Mouse (Mus musculus) embryo, embryonic 11.5 days (tissue): ENCODE results near the gene Fndc3b.
"Not testable (repeated sequence)": the region's sequence is repeated elsewhere in the genome, so short reads cannot be mapped to it uniquely, and the experiment has no call there.

Experiments
- DNase-seq: peaks from one replicate; pipeline ENCODE4 v3.0.0-alpha.2; 2012; ENCODE audit warnings: low read depth, low spot score

Gene Fndc3b

DNA sequence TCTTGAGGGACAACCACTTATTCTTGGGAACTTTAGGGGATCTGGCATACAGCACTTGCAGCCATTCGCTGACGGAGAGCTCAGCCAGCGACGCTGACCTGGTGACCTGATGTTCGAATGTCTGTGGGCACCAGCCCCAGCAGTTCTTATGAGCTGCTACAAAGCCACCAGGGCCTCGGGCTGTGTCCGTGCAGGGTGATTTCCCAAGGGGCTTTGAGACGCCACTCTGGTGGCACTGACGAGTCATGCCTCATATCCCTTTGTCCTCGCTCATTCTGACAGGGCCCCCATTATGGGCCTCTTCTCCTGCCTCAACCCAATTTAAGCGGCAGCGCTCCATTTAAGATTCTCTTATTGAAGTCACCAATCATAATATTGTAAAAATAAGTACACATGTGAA is 289.1 kb downstream of the Fndc3b start:
- no peak for DNase-seq

DNA sequence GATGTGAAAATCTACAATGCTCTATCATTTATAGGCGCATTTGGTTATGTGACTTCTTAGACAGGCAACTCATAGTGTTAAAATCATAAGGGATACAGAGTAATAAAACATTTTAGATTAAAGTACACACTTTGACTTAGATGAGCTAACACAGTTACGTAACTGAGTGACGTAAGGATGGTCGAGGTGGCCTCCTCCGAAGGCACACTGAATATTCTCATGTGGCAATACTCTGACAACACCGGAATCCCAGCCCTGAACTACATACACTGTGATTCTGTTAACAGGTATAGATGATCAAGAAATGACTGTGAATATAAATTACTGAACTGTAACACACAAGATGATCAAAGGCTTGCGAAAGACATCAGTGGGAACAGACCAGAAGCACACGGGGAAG is 292.5 kb downstream of the Fndc3b start:
- DNase-seq, result no peak

DNA sequence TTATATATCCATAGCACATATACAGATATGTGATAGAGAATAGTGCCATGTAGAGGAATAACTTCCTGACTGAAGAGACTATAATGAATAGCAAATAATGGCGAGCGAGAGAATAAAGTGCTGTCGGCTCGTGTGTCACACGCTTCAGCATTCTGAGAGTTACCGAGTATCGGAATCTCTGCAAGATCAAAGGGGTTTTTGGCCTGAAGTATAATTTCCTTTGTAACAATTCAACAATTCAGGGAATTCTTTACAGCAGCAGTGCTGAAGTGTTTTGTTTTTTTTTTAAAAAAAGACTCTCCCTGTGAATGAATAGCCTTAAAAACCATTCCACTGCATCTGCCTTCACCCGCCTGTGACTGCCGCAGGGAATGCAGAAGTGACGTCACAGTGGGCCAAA is 294.3 kb downstream of the Fndc3b start:
- DNase-seq, result no peak

DNA sequence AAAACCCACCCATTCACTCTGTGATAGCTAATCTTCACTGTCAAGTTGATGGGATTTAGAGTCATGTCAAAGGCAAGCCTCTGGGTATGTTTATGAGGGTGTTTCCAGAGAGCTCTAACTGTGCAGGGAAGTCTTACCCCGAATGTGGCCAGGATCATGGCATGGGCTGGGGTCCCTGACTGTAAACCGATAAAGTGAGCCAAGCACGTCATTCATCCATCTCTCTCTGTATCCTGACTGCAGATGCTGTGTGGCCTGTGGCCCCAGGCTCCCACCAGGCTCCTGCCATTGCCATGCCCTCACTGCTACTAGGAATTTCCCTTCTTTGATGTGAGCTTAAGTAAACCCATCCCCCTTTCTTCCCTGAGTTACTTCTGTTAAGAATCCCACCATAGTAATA is 297.5 kb downstream of the Fndc3b start:
- DNase-seq, result no peak

DNA sequence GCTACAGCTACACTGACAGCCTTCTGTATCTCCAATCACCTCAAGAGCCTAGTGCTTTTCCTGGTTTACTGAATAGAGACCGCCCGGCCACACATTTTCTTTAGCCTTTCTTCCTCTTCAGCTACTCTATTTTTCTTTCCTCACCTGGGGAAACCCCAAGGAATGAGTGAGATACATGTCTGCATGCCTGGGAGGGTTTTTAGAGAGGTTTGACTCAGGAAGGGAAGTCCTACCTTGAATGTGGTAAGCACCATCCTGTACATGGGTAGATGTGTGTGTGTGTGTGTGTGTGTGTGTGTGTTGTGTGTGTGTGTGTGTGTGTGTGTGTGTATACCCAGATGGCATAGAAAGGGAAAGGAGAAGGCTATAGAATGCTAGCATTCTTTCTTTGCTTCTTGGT is 299.8 kb downstream of the Fndc3b start:
- no peak for DNase-seq

DNA sequence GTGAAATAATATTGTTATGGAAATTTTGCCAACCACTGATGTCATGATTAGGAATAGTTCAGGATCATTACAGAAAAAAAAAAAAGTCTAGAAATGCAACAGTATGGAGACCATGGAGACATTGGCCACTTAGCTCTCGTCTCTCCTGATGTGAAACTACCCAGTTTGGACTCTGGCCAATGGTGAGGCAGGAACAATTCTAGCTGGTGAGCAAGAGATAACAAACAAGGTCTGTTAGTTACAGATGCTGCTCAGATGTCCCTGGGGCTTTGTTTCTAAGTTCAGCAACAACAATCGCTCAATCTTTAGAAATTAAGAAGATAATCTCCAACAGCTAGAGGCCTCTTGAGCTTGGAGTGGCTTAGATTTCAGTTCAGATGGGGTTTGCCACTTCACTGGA is 302.5 kb downstream of the Fndc3b start:
- no peak for DNase-seq

DNA sequence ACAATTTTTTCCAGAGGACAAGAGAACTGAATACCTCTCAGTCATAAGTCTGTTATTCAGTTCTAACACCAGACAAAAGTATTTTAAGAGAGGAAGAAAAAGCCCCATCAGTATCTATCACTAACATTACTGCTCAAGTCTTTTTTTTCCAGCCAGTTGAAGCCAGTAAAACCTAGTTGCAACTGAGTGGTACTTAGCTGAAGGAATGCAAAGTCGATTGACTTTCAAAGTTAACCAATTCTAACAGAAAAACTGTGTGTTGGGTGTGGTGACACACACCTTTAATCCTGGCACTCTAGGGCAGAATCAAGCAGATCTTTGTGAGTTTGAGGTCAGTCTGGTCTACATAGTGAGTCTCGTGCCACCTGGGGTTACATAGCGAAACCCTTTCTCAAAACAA is 304.7 kb downstream of the Fndc3b start:
- DNase-seq, result no peak

DNA sequence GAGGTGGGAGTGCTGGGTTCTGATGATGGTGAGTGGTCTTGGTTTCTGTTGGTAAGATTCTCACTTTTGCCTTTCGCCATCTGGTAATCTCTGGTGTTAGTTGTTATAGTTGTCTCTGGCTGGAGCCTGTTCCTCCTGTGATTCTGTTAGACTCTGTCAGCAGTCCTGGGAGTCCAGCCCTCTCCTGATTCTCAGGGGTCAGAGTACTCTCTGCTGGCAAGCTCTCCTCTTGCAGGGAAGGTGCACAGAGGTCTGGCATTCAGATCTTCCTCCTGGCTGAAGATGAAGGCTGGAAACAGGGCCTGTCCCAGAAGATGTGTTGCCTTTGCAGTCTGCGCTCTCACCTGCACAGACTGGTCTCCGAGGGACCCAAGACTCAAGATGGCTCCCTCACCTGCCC is 310.1 kb downstream of the Fndc3b start:
- DNase-seq, result not testable (repeated sequence)

DNA sequence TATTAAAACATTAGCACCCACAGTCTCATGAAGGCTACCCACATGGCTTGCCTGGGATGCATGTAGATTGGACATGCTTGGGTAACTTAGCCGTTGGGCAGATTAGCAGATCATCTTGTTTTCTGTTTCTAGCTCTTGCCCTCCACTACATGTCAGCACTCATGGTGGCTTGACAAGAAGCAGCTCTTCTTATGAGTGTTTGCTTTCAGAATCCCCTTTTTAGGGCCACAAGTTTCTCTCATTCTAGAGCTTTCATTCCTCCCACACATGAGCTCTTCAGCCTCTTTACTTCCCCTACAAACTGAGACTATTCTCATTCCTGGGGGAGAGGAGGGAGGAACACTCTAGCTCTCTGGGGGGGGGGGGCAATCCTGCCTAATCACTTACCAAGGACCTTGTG is 321.2 kb downstream of the Fndc3b start:
- no peak for DNase-seq

DNA sequence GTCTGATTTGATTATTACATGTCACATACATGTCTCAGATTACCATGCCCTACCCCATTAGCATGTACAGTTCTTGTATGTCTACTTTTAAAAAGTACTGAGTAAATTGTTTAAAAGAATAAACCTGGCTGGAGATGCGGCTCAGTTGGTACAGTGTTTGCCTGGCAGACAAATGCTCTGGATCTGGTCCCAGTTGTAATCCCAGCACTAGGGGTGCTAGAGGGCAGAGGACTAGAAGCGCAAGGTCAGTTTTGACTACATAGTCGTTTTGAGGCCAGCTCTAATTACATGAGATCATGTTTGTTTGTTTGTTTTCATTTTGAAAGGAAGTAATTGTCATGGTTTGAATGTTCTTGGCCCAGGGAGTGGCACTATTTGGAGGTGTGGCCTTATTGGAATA is 326.3 kb downstream of the Fndc3b start:
- no peak for DNase-seq

DNA sequence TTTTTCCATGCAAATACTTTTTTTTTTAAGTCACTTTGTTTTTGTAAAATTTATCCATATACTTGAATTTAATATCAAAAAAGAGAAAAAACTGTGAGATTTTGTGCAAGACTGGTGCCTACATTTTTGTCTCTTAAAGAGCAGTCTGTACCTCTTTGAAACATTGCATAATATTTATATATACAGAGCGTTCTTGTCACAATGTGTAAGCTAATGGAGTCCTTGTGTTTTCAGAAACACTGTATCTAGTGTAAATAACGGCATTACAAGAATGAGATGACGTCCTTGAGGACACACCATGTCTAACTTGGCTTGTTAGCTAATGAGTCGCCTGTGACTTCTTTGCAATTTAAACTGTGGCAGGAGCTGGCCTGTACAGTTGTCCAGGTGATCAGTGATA is 333.2 kb downstream of the Fndc3b start:
- DNase-seq, result no peak

DNA sequence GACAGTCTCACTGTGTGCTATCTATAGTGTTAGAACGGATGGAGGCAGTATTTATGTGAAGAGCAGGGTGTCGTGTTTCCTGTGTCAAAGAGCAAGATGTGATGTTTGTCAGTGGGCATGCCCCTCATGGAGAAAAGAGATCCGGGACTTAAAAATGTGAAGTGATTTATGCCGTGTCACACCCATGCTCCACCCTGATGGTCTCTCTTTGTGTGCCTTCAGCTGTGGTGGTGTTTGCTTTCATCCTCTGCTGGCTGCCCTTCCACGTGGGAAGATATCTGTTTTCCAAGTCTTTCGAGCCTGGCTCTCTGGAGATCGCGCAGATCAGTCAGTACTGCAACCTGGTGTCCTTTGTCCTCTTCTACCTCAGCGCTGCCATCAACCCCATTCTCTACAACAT is 336.7 kb downstream of the Fndc3b start:
- no peak for DNase-seq

DNA sequence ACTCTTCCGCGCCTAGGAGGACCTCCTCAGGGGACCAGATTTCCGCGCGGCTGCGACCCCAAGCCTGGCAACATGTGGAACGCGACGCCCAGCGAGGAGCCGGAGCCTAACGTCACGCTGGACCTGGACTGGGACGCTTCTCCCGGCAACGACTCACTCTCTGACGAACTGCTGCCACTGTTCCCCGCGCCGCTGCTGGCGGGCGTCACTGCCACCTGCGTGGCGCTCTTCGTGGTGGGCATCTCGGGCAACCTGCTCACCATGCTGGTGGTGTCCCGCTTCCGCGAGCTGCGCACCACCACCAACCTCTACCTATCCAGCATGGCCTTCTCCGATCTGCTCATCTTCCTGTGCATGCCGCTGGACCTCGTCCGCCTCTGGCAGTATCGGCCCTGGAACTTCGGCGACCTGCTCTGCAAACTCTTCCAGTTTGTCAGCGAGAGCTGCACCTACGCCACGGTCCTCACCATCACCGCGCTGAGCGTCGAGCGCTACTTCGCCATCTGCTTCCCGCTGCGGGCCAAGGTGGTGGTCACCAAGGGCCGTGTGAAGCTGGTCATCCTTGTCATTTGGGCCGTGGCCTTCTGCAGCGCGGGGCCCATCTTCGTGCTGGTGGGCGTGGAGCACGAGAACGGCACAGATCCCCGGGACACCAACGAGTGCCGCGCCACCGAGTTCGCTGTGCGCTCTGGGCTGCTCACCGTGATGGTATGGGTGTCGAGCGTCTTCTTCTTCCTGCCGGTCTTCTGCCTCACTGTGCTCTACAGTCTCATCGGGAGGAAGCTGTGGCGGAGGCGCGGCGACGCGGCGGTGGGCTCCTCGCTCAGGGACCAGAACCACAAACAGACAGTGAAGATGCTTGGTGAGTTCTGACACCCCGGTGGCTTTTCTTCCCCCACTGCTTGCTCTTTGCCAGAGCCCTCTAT is 339.1 kb downstream of the Fndc3b start:
- no peak for DNase-seq

DNA sequence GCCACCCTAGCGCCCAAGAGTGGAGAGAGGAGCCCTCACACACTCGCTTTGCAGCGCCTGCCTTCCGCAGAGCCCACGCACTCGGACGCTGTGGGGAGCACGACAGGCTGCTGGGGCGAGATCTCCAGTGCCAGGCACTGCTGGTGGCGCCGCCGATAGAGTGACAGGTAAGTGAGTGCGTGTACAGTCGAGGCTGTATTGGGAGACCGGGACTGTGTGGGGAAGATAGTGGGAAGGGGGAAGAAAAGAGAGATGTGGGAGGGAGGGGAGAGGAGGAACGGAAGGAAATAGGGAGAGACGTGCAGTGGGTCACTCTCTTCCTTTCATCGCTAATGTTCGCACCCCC is 339.9 kb downstream of the Fndc3b start, which contains the start of gene Ghsr:
Gene Ghsr, plus strand, starts transcription at position 76 of the 346 bp plus-strand sequence.
- DNase-seq, result no peak

DNA sequence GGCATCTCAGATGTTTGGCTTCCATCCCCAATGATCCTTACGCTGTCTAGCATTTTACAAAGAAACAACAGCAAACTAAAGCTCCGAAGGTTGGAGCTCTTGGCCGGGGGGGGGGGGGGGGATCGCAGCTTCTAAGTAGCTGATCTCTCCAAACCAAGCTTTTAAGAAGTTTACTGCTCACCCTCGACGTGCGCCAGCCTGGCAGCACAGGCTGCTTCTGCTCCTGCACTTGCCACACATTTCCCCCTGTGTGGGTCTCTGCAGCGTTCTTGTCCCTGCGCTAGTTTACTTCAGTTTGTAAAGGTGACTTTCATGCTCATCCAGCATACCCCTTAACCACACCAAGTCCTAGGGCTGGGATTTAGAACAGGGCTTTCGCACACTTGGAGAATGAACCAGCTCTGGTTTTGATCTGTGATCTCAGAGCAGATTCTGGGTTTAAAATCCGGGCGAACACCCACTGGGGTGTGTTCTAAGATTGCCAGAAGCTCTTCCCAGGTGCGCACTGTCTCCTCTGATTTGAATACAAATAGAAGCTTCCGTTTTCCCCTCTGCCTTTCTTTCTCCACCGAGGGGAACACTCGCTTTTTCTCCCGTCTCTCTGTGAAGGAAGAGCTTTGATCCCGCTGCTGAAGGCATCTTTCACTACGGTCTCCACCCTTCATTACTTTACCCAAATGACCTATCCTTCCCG is 340.4 kb downstream of the Fndc3b start:
- no peak for DNase-seq

DNA sequence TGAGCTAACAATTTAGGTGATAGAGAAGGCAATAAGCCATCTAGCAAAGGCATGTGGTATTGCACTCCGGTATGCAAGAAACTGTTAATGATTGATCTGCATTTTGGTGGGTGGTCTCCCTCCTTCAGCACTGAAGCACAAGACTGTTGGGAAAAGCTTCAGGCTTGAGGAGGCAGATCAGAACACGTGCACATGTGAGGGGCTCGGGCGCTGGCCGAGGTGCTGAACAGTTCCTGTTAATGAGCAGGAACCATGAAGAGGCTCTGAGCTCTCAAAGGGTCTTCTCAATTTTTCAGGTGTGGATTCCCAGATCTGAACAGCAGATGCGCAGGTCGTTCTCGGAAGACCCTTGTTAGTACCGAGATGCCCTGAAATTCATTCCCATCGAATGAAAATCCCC is 341.0 kb downstream of the Fndc3b start:
- DNase-seq, result peak; percentile 56
